Mouse (Mus musculus) neutrophil, adult 5-6 weeks (primary cell): ENCODE results near the gene Tmigd3. TPM values are rescaled to one million over a fixed set of nuclear protein-coding genes. Genes with fewer than 3 reads are reported as not detected.
"Not testable (repeated sequence)": the region's sequence is repeated elsewhere in the genome, so short reads cannot be mapped to it uniquely, and the experiment has no call there.

Experiments used
- ATAC-seq: fragments of 151-379, 151-347 bp; 2 replicates; pipeline ENCODE4 v1.8.0; 2017; ENCODE audit warnings: mild to moderate bottlenecking, moderate TSS enrichment; ENCODE audit not compliant: insufficient number of reproducible peaks, poor library complexity, low FRiP score, severe bottlenecking; ENCODE audit errors: extremely low read depth
- total RNA-seq: library from RNA; stranded (forward); fragments of 200-1000 nt; gene quantifications from 2 replicates; pipeline ENCODE4 v1.2.3, GENCODE M21; 2017

The Tmigd3 gene
- total RNA-seq, 1 experiment from 2014 or later = not detected

DNA sequence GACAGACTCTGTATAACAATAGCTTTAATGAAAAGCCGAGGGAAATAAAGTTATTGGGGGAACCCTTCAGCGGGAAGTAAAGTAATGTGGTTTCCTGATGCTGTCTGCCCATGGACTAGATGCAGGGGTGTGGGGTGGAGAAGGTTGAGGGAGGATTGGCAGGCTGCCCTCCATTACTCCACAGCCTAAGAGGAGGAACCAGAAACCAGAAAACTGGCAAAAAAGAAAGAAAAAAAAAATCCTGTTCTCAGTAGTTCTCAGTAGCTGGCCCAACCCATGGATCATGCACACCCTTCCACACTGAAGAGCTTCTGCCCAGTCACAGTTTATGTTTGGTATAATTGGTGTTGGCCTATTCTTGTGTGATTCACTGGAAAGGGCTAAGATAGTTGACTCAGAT, 27.6 kb downstream of the Tmigd3 start:
- no peak for ATAC-seq

DNA sequence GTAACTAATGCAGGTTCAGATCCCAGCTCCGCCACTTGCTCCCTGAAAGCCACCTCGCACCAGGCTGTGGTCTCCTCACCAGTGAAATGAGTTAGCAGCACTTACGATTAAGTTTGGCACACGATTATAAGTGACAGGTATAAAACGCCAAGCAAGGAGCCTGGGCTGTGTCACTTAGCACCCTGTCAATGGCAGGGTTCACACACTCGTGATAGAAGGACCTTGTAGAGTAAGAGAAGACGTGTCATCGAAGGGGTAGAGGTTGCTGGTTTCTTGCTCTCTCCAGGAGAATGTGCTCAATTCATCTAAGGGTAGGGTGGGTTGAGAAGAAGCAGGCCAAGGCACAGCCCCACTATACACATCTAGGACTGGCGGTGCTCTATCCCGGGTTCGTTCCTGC, 28.2 kb downstream of the Tmigd3 start:
- ATAC-seq = no peak

DNA sequence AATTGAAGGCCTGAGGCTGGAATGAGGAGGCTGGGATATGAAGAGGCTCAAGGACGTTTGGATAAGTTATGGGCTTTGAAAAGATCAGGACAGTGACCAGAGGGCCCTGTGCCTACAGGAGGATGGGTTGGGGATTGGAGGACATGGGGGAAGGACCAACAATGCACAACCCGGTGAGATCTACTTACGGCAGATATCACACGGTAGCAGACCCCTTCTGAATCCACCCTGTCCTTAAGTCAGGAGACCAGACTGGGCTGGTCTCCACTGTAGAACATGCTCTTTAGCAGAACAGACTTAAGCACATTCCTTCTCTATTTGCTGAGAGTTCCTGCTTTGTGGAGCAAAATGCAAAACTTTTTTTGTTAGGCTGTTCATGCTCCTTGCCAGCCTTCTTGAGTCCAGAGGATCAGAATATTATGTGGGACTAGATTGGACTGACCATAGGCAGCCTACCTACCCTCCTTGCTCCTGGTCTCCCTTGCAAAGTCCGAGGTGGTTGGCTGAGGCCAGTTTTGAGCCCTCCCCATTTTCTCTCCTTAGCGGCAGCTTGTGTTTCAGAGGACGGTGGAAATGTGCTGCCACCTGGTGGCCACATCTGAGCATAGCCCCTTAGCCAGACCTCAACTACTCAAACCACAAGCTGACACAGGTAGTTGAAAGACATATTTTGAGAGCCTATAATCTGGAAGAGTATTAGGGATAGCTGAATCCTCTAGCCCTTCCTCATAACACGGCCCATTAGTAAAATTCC, 28.9 kb downstream of the Tmigd3 start:
- ATAC-seq = peak; percentile 63

DNA sequence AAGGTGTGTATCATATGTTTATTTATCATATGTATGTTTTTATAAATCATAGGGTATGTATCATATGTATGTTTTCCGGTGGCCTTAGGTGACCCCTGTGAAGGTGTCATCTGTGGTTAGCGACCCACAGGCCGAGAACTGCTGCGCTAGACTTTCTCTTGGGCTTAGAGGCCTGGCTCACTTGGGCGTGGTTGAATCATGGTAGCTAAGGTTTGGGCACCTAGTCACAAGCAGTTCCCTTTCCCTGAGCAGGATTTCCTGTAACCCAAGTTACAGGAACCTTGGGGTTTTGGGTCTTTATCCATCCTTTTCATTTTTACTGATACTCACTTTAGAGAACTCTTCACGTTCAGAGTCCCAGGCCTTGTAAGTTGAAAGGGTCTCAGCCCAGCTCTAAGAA, 29.6 kb downstream of the Tmigd3 start:
- ATAC-seq = no peak

DNA sequence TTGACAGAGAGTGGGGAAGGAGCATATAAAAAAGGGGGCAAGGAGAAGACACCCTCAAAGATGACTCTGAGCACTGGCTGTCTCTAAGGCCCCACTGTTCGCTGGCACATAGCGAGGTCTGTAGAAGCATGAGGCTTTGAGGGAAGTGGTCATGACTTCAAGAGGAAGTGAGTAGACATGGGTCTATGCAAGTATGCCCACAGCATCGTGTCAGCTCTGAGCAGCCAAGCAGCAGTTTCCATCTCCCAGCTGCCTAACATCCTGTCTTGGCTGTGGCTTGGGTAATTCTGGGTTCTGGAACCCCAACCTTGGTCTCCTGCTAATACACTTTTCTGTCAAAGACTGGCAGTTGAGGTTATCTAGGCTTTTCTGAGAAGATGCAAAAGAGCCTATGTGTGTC, 30.0 kb downstream of the Tmigd3 start:
- peak; percentile 88 for ATAC-seq

DNA sequence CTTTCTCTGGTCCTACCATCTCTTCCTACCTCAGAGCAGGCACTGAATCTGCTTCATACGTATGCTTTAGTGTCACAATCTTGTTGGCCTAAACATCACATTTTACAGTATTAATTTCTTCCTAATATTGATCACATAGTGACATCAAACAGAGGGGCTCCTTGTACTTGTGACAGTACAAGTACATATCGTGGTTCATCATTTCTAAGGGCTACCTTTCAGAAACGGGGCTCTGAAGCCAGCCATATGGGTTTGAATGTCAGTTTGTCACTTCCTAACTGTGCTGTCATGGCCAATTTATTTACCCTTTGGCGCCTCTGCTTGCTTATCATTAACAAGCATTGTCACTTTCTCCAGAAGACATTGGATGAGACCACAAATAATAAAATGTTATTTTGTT, 30.8 kb downstream of the Tmigd3 start:
- ATAC-seq = no peak

DNA sequence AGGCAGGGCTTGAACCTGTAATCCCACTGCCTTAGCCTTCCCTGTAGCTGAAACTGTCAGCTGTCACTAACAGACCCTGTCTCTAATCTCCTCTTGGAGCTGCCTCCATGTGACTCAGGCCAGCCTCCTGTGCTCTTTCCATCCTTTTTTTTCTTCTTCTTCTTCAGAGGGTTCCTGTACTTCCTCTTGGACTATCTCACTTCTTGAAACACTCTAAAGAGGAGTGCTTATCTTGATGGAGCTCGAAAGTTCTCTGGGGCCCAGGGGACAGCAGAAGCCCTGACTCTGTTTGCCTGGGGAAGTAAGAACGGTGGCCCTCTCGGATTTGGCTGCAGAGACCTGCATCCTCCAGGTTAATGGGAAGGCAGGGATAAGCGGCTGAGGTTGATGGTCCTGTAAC, 33.5 kb downstream of the Tmigd3 start:
- no peak for ATAC-seq

DNA sequence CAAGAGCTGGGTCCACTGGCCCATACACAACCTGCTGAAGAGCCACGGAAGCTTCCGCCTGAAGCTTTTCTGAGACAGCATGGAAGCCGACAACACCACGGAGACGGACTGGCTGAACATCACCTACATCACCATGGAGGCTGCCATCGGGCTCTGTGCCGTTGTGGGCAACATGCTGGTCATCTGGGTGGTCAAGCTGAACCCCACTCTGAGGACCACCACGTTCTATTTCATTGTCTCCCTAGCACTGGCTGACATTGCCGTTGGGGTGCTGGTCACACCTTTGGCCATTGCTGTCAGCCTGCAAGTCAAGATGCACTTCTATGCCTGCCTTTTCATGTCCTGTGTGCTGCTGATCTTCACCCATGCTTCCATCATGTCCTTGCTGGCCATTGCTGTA, 34.0 kb downstream of the Tmigd3 start:
- ATAC-seq = no peak

DNA sequence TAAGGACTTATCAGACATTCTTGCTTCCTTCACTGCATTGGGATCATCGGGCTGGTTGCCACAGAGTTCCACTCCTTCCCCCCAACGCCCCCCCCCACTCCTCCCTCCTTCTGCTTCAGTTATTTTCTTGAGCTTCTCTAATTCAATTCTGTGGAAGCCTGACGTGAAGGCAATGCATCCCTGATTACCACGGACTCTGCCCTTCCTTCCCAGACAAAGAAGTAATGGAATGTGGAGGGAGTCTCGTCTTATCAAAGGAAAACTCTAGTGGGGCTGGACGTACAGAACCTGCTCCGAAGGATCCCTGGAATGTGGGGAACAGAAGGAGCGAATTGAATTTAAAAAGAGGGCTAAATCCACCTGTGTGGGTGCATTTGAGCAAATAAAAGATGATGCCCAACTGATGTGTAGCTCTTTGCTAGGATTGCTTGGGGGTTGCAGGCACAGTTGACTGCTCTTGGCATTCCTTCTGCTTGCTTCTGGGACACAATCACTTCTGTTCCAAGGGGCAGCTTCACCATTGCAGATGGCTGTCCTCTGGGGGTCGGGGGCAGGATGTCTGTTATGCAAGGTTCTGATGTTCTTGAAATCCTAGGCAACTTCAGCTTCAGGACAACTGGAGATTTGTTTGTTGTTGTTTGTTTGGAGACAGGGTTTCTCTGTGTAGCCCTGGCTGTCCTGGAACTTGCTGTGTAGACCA, 37.4 kb downstream of the Tmigd3 start:
- ATAC-seq = no peak

DNA sequence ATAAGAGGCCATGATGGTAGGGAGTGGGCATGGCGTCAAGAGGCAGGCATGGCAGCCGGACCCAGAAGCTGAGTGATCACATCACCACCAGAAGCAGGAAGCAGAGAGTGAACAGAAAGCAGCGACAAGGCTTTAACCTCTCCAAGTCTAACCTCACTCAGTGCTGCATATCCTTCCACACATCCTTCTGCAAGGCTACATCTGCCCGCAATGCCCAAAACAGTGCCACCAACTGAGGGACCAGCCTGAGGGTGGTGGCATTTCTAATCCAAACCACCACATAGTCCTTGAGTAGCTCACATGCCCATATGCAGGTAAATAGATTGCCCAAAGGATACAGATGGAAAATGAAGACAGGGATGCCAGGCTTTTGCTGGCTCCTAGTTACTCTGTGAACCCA, 38.3 kb downstream of the Tmigd3 start:
- no peak for ATAC-seq

DNA sequence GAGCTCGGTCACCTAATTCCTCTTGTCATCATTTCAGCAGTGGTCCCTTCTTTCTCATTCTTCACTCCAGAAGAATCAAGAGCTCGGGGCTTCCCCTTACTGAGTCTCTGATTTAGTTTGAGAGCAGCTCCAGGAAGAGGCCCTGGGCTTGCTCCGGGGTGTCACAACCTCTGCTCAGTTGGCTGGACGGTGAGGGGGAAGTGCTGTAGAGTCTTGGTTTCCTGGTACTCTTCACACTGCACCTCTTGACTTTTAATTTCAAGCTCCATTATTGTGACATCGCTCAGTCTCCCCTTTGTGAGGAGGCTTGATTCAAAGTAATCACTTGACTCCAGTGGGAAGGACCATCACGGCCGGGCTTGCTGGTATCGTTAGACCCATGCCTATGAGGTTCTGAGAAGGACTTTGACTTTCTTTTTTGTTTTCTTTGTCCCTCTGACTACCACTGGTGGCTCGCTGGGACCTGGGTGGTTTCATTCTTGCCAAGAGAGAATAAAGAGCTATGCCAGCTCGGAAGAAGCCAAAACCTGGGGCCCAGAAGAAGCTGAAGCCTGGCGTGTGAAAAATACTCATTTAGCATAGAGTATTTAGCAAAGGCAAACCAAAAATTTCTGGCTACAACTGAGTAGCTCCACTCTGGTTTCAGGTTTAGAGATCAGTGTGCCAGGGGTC, 40.0 kb downstream of the Tmigd3 start:
- ATAC-seq = peak; percentile 88

DNA sequence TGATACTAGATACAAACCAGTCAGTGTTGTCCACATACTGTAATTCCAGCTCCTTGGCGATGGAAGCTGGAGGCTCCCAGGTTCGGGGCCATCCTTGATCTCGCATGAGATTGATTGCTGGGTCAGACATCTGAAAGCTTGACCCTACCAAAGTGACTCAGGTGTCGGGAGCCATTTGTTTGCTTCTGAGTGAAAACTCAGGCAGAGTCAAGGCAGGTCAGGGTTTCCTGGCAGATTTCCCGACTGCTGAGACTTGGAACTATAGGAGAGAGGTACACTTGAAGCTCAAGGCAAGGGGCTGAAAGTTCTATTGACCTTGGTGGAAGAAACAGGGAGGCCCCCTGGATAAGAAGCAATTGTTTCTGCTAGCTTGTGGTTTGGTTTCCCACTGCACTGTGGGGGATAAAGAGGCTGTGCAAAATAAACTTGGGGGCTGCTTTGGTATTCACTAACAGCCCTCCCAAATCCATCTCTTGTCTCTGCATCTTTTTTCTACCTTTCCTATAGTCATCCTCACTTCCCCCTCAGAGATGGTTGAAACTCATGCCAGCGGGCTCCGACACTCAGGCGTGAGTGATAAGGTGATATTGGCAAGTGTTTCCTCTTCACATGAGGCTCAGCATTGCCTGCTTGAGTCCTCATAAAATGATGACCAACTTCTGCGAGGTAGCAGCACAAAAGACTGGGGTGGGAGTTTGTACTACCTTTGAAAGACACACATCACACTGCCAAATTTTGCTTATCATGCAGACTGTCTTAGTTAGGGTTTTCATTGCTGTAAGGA, 41.6 kb downstream of the Tmigd3 start:
- no peak for ATAC-seq

DNA sequence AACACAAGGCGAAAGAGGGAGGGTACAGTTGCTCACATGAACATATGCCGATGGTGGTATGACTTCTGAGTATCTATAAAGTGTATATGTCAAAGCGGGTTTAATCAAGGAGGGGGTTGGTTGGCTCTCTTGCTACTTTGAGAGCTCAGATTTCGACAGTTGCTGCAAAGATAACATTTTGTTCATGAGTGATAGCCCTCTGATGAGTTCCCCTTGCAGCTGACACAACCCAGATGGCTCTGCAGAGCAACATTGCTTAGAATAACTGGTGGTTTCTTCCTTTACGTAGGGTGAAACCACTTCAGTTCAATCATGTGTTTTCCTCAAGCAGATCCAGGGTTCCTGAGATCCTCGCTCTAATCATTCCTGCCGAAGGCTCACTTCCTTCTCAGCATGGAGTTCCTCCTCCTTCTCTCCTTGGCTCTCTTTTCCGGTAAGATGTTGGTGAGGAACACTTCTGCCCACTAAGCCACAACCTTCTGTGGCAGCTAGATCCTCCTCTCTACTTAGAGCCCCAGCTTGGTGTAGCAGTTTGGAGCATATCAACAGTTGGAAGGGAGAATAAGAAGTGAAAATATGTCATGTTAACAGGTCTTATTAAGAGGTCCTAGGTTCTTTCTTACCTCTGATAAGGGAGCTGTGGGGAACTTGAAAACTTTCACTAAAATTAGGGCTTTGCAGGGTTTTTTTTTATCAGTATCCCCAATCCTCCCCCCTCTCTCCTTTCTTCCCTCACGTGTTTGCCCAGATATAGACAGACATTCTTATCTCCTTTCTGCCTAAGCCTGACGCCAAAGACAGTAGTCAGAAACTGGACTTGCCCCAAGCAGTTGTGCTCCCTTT, 43.4 kb downstream of the Tmigd3 start:
- ATAC-seq = no peak

DNA sequence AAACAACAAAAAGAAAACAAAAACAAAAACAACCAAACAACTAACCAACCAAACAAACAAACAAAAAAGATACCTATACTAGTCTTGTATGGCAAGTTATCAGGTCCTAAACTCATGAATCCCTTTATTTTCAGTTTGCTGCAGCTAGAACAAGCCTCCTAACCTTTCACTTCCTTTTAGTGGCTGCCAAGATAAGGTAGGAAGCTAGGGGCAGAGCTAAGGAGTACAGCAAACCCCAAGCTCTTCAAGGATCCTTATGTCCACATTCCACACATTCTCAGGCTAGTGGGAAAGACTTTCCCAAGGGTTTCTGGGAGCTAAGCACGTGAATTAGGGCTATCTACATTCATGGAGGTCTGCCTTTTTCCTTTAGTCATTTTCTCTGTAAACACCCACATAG, 44.6 kb downstream of the Tmigd3 start:
- ATAC-seq = no peak

DNA sequence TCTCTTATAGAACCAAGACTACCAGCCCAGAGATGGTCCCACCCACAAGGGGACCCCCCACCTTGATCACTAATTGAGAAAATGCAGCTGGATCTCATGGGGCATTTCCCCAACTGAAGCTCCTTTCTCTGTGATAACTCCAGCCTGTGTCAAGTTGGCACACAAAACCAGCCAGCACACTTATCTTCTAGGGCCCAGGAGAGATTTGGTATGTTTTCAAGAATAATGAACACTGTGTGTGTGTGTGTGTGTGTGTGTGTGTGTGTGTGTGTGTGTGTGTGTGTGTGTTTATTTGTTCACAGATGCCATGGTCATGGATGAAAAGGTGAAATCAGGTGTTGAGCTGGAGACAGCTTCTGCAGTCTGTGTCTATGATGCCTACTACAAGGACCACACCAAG, 45.8 kb downstream of the Tmigd3 start:
- ATAC-seq = not testable (repeated sequence)

DNA sequence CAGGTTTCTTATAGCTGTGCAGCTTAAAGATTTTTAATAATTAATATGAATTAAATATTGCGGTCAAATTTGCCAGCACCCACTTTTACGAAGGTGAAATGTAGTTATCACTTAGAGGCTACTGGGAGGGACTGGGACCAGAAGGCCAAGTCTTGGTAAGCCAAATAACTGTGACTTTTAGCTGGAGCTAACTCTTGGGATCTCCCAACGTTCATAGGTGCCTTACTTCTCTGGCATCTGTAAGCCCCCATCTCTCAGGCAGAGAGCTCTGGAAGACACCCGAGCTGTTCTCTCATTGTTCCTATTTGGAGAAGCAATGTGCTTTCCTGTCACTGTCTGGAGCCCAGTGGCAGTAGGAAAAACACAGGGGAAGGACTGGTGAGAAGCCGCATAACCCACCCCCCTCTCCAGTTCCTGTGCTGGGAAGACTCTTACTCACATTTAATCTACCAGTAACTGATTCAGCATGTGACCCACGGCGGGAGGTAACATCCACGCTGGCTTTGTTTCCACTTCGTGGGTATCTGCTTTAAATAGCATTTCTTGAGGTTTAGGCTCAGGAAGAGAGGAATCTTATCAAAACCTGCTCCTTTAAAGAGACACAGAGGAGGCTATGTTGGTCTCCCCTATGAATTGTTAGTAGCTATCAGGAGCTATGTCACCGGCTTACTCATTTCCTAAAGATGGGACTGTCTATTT, 47.1 kb downstream of the Tmigd3 start:
- ATAC-seq = no peak

DNA sequence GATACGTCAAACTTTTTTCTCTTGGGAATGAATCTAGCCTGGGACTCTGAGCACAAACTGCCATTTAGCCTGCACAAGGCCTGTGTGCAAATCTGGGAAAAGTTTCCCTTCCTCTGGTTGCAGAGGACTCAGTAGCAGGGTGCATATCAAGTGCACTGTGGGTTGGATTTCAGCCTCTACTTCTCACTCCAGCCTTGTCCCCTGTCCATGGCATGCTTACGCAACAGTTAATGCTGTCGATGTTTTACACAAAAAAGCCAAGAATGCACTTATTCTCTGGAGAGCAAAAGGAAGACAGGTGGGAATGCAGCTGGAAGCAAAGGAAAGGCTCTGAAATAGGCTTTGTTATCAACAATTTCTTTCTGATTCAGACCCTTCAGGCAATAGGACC, 47.6 kb downstream of the Tmigd3 start:
- ATAC-seq = no peak

DNA sequence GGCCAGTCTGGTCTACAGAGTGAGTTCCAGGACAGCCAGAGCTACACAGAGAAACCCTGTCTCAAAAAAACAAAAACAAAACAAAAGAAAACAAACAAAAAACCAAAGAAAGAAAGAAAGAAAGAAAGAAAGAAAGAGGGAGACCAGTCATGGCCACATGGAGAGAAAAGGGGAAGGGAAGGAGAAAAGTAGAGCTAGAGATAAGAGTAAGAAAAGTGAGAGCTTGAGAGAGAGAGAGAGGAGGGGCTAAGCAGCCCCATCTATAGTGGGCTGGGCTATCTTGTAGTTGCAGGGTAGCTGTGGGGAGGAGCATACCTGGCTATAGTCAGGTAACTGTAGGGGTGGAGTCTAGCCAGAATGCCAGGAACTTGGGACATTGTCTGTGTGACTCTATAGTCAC, 50.0 kb downstream of the Tmigd3 start:
- ATAC-seq = not testable (repeated sequence)
